Mouse (Mus musculus): ENCODE measurements around the gene Pde7b. TPM values are rescaled to one million over a fixed set of nuclear protein-coding genes. Genes with fewer than 3 reads are reported as not detected.

Pde7b gene
- total and polyA plus RNA-seq, 3 experiments: 11.7 to 57.0 (median 53.1) TPM

DNA sequence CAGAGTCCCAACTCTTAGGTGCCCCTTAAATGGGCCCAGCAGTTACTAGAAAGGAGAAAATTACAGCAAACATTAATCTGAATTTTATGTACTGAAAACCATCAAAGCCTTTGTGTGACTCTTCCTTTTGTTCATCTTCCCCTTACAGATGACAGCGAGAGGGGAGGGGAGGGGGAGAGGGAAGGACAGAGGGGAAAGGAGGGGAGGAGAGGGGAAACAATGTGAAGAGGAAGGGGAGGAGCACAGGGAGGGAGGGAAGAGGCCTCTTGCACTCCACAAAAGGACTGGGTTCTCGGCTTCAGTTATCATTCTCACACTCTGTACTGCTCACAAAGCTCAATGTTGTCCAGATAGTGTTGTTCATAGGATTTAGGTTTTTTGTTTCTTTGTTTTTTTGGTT is 5.7 kb downstream of the Pde7b start:
- WGBS: 67% methylated on average over 2 of the region's 2 CpGs
- DNase-seq: no peak
- no peaks in the 10 kb centered on the region for H3K79me2 ChIP-seq (replicated peaks; ENCODE audit: control insufficient read depth, insufficient read depth, low read length)
- H3K4me1 ChIP-seq (ENCODE audit: control insufficient read depth, insufficient read depth, low read length): peaks cover 5% of the 10 kb centered on the region
- H3K4me3 ChIP-seq: no peak overlapping the region
- H3K36me3 ChIP-seq (ENCODE audit: control insufficient read depth, insufficient read depth, low read length): peaks cover 1% of the 10 kb centered on the region; the same call in 1 of the 2 replicates
- no peak overlapping the region for H3K27ac ChIP-seq
- intact Hi-C loops (cut with DNase I): no loop called here
- no peaks in the 10 kb centered on the region for H3K27me3 ChIP-seq (ENCODE audit: control insufficient read depth, insufficient read depth, low read length)
- TF ChIP-seq CTCF (IDR thresholded peaks at IDR 0.05) (no peak), EP300 (IDR thresholded peaks at IDR 0.05; ENCODE audit: insufficient read depth, low read depth, low read length) (no peak), POLR2A (IDR thresholded peaks at IDR 0.05; ENCODE audit: insufficient read depth, low read depth, low read length) (no peak)
- H3K9ac ChIP-seq (ENCODE audit: low read depth, low read length): no peak overlapping the region

DNA sequence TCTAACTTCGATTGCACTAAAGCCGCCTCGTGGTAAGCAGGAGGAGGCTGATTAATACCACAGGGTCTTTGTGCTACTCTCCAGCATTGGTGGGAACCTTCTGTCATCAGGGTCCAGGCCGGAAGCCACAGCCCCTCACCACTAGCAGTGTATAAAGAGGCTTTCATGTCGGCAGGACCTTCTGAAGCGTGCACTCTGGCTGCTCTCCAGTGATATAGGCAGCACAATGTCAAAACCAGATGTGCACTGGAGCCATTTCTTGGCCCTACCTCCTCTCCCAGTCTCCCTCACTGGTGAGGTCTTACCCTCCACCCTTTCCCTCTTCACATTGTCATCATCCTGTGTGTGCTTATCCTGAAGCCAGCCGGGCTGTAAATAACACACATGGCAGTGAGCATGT is 24.2 kb downstream of the Pde7b start:
- H3K27me3 ChIP-seq (ENCODE audit: control insufficient read depth, insufficient read depth, low read length): no peaks in the 10 kb centered on the region
- no peak overlapping the region for H3K9ac ChIP-seq (ENCODE audit: low read depth, low read length)
- no peak overlapping the region for H3K4me3 ChIP-seq
- no peak overlapping the region for H3K27ac ChIP-seq
- H3K79me2 ChIP-seq (replicated peaks; ENCODE audit: control insufficient read depth, insufficient read depth, low read length): no peaks in the 10 kb centered on the region; the same call in 1 of the 2 replicates
- no peak for DNase-seq
- intact Hi-C loops (cut with DNase I): no loop called here
- WGBS: 41% methylated on average over 7 of the region's 7 CpGs
- TF ChIP-seq POLR2A (IDR thresholded peaks at IDR 0.05; ENCODE audit: insufficient read depth, low read depth, low read length): no peak
- no peak for TF ChIP-seq EP300 (IDR thresholded peaks at IDR 0.05; ENCODE audit: insufficient read depth, low read depth, low read length)
- no peak for TF ChIP-seq CTCF (IDR thresholded peaks at IDR 0.05)
- H3K4me1 ChIP-seq (ENCODE audit: control insufficient read depth, insufficient read depth, low read length): peaks cover 3% of the 10 kb centered on the region
- no peaks in the 10 kb centered on the region for H3K36me3 ChIP-seq (ENCODE audit: control insufficient read depth, insufficient read depth, low read length)

DNA sequence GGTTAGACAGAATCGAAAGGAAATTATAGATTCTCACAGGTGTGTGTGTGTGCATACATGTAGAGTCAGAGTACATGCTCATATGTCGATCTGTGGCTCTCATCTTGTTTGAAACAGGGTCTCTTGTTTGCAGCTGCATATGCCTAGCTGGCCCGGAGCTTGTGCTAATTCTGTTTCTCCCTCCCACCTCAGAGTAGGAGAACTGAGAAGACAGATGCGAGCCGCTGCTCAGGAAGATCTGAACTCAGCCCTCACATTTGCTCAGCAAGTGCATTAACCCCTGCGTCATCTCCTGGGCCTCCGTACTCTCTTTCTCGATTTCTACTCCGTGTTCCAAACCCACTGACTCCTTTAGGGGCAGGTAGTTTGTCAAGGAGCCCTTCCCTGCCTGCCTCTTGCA is 25.0 kb downstream of the Pde7b start:
- H3K79me2 ChIP-seq (replicated peaks; ENCODE audit: control insufficient read depth, insufficient read depth, low read length): no peaks in the 10 kb centered on the region; the same call in 1 of the 2 replicates
- TF ChIP-seq POLR2A (IDR thresholded peaks at IDR 0.05; ENCODE audit: insufficient read depth, low read depth, low read length): no peak
- TF ChIP-seq CTCF (IDR thresholded peaks at IDR 0.05): no peak
- TF ChIP-seq EP300 (IDR thresholded peaks at IDR 0.05; ENCODE audit: insufficient read depth, low read depth, low read length): no peak
- no peak overlapping the region for H3K27ac ChIP-seq
- peaks cover 3% of the 10 kb centered on the region for H3K4me1 ChIP-seq (ENCODE audit: control insufficient read depth, insufficient read depth, low read length)
- 91% methylated on average over 9 of the region's 9 CpGs for WGBS
- intact Hi-C loops (cut with DNase I): no loop called here
- H3K27me3 ChIP-seq (ENCODE audit: control insufficient read depth, insufficient read depth, low read length): no peaks in the 10 kb centered on the region
- H3K36me3 ChIP-seq (ENCODE audit: control insufficient read depth, insufficient read depth, low read length): no peaks in the 10 kb centered on the region
- no peak overlapping the region for H3K9ac ChIP-seq (ENCODE audit: low read depth, low read length)
- DNase-seq: no peak
- no peak overlapping the region for H3K4me3 ChIP-seq

GRCm38 (mm10) chr10:20695637-20696036 is 29.2 kb downstream of the Pde7b start:
- DNase-seq: no peak
- no peak for TF ChIP-seq POLR2A (IDR thresholded peaks at IDR 0.05; ENCODE audit: insufficient read depth, low read depth, low read length)
- TF ChIP-seq CTCF (IDR thresholded peaks at IDR 0.05): no peak
- no peak for TF ChIP-seq EP300 (IDR thresholded peaks at IDR 0.05; ENCODE audit: insufficient read depth, low read depth, low read length)
- intact Hi-C loops (cut with DNase I): no loop called here

GRCm38 (mm10) chr10:20690002-20690401 is 34.9 kb downstream of the Pde7b start:
- H3K79me2 ChIP-seq (replicated peaks; ENCODE audit: control insufficient read depth, insufficient read depth, low read length): no peaks in the 10 kb centered on the region
- 83% methylated on average over 9 of the region's 9 CpGs for WGBS

More at GRCm38 (mm10) chr10:20695637-20696036, 29.2 kb downstream of the Pde7b start:
- no peaks in the 10 kb centered on the region for H3K36me3 ChIP-seq (ENCODE audit: control insufficient read depth, insufficient read depth, low read length)
- 60% methylated on average over 11 of the region's 11 CpGs for WGBS
- H3K9ac ChIP-seq (ENCODE audit: low read depth, low read length): no peak overlapping the region
- H3K4me3 ChIP-seq: no peak overlapping the region
- H3K79me2 ChIP-seq (replicated peaks; ENCODE audit: control insufficient read depth, insufficient read depth, low read length): no peaks in the 10 kb centered on the region; the same call in 1 of the 2 replicates
- H3K27me3 ChIP-seq (ENCODE audit: control insufficient read depth, insufficient read depth, low read length): no peaks in the 10 kb centered on the region
- no peak overlapping the region for H3K27ac ChIP-seq
- H3K4me1 ChIP-seq (ENCODE audit: control insufficient read depth, insufficient read depth, low read length): peaks cover 1% of the 10 kb centered on the region

DNA sequence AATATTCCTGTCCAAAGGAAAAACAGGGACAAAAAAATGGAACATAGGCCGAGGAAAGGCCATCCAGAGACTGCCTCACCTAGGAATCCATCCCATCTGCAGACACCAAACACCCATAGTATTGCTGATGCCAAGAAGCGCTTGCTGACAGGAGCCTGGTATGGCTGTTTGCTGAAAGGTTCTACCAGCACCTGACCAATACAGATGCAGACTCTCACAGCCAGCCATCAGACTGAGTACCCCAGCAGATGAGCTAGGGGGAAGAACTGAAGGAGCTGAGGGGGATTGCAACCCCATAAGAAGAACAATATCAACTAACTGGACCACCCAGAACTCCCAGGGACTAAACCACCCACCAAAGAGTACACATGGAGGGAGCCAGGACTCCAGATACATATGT is 40.7 kb downstream of the Pde7b start:
- Histone ChIP-seq H3K79me2 (replicated peaks; ENCODE audit: control insufficient read depth, insufficient read depth, low read length) (no peaks in the 10 kb centered on the region), H3K4me3 (no peak overlapping the region), H3K36me3 (ENCODE audit: control insufficient read depth, insufficient read depth, low read length) (no peaks in the 10 kb centered on the region), H3K9ac (ENCODE audit: low read depth, low read length) (no peak overlapping the region), H3K4me1 (ENCODE audit: control insufficient read depth, insufficient read depth, low read length) (no peaks in the 10 kb centered on the region), H3K27ac (no peak overlapping the region), H3K27me3 (ENCODE audit: control insufficient read depth, insufficient read depth, low read length) (no peaks in the 10 kb centered on the region)
- intact Hi-C loops (cut with DNase I): no loop called here
- 98% methylated on average over 2 of the region's 2 CpGs for WGBS
- no peak for DNase-seq
- no peak for TF ChIP-seq POLR2A (IDR thresholded peaks at IDR 0.05; ENCODE audit: insufficient read depth, low read depth, low read length)
- no peak for TF ChIP-seq EP300 (IDR thresholded peaks at IDR 0.05; ENCODE audit: insufficient read depth, low read depth, low read length)
- no peak for TF ChIP-seq CTCF (IDR thresholded peaks at IDR 0.05)

More at GRCm38 (mm10) chr10:20690002-20690401, 34.9 kb downstream of the Pde7b start:
- Histone ChIP-seq H3K27ac (no peak overlapping the region), H3K27me3 (ENCODE audit: control insufficient read depth, insufficient read depth, low read length) (no peaks in the 10 kb centered on the region), H3K4me3 (no peak overlapping the region), H3K36me3 (ENCODE audit: control insufficient read depth, insufficient read depth, low read length) (no peaks in the 10 kb centered on the region), H3K9ac (ENCODE audit: low read depth, low read length) (no peak overlapping the region), H3K4me1 (ENCODE audit: control insufficient read depth, insufficient read depth, low read length) (no peaks in the 10 kb centered on the region)
- TF ChIP-seq CTCF (IDR thresholded peaks at IDR 0.05): no peak
- no peak for TF ChIP-seq POLR2A (IDR thresholded peaks at IDR 0.05; ENCODE audit: insufficient read depth, low read depth, low read length)
- TF ChIP-seq EP300 (IDR thresholded peaks at IDR 0.05; ENCODE audit: insufficient read depth, low read depth, low read length): no peak
- no peak for DNase-seq
- intact Hi-C loops (cut with DNase I): no loop called here
